Mouse (Mus musculus) c-Kit-positive CD71-positive TER-119-positive erythroid progenitor cells, embryonic 14.5 days (primary cell): ENCODE data around the gene Miga2.
"Not testable (repeated sequence)": the region's sequence is repeated elsewhere in the genome, so short reads cannot be mapped to it uniquely, and the experiment has no call there.

Experiments used
- DNase-seq: peaks from one replicate; pipeline ENCODE4 v3.0.0-alpha.2; 2013; ENCODE audit warnings: low spot score

The Miga2 gene

DNA sequence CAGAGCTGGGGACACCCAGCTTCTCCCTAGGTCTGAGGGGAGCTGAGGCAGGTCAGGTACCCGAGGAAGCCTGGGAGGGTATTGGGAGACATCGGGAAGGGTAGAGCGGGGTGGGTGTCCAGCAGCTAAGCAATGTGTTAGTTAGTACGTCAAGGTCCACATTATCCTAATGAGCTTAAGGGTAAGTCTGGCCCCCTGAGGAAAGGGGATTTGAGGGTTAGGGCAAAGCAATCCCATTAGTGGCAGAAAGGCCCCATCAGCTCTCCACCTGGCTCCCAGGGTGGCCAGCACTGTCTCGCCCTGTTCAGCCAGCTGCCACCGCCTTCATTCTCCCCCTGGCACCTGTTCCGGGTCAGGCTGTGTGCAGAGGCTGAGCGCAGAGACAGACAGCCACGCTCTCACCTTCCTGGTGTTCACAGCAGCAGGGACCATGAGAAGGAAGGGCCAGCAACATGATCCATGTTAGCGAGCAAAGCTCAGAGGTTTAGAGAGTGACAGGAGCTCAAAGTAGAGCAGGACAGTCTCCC is 34.0 kb downstream of the Miga2 start:
- DNase-seq = no peak

GRCm38 (mm10) chr2:30399191-30400171 is 35.4 kb downstream of the Miga2 start:
- DNase-seq = no peak

- DNase-seq = no peak
Measured at GRCm38 (mm10) chr2:30401581-30401980, 37.5 kb downstream of the Miga2 start.

GRCm38 (mm10) chr2:30402351-30402826 is 38.4 kb downstream of the Miga2 start:
- DNase-seq = no peak

DNA sequence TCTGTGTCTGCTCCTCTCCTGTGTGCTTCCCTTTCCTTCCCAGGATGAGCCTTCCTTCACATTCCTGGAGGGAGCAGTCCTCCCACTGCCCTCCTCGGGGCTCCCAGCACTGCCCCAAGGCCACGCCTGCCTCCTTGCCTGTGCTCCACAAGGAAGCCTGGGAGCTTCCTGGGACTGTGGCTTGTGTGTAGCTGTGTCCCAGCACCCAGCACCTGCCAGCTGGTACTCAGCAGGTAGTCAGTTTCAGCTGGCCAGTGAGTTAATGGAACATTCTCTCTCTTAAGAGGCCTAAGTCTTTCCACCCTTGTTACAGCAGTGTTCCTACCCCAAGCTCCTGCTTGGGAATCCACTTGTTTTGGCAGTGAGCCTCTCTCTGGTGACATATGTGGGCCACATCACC is 38.8 kb downstream of the Miga2 start:
- no peak for DNase-seq

DNA sequence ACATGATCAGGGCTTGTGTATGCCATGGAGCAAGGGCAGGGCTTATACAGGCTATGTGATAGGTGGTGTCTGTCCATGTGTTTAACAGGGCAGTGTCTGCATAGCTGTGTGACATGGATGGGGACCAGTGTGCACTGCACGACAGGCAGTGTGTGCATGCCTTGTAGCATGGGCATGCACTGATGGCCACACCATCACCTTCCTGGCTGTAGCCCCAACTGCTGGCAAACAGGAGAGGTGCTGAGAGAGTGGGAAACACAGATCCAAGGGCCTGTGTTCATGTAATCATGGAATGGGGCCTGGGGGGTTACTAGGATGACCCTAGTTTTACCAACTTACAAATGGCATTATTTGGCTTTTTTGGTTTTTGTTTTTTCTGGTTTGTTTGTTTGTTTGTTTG is 39.8 kb downstream of the Miga2 start:
- DNase-seq = no peak

DNA sequence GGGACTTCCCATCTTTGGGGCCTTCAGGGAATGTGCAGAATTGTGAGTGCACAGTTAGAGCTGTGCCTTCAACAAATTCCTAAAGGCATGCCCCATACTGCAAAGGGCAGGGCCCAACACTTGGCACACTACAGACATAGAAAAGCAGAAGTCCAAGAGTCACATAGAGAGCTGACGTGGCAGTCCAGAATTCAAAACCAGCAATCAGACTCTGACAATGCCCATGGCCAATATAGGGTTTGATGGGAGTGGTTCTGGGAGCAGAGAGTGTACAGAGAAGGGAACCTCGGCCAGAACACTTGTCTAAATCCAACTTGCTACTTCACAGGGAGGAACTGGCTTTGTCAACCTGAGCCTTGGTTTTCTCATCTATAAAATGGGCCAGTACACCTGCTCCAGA is 43.2 kb downstream of the Miga2 start:
- no peak for DNase-seq

GRCm38 (mm10) chr2:30407778-30408177 is 43.7 kb downstream of the Miga2 start:
- DNase-seq = no peak

- no peak for DNase-seq
Measured at GRCm38 (mm10) chr2:30408452-30409100, 44.5 kb downstream of the Miga2 start.

- DNase-seq = no peak
Measured at GRCm38 (mm10) chr2:30409454-30410176, 45.6 kb downstream of the Miga2 start.

DNA sequence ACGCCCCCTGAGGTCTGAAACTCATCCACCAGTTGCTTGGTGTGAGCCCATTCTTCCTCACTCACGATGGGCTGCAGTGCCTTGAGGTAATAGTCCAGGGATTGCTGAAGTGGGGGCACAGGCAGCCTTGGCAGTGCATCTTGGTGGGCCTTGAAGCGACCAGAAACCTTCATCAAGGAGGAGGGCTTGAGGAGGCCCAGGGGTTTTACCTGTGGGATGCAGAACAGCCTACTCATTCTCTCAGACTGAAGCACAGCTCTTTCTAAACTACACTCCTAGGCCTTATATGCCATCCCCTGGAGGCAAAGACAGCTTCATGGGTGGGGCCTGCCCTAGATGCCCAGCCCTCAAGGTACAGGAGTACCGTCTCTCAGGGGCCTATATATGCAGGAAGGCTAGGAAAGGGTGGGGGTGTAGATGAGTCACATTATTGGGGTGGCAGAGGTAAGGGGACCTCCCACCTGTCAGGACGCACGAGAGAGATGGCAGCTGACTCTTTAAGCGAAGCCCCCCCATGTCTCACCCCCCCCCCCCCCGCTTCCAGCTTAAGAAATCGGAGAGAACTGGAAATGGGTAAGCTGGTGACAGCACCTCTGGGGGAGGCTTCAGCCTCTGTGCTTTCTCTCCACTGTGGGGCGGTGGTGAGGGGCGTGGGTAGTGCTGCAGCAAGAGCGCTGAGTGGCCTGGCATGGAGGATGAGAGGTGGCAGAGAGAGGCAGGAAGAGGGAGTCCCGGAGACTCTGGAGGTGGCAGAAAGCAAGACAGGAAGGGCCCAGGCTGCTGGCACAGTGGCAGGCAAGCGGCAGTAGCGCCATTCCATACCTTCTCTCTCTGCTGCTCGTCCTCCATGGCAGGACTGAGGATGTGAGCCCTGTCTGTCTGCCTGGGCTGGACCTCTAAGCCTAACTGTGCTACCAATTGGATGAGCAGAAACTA is 49.3 kb downstream of the Miga2 start:
- DNase-seq = no peak

- DNase-seq = no peak
Measured at GRCm38 (mm10) chr2:30414101-30414500, 50.1 kb downstream of the Miga2 start.

DNA sequence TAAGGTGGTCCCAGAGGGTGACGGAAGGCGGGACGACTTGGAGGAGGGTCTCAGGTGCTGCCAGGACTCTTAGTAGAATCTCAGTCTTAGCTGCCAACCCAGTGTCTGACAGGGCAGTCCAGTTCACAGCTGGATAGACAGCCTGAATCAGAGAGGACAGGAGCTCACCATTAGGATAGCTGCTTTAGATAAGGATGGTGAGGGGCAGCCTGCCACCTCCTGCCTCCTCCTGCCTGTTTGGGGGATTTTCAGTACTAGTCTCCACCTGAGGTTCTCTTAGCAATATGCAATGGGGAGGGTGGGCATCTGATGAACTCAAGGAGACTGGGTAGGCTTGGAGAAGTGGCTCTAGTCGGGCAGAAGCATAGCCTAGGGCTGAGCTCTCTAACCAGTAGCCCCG is 50.6 kb downstream of the Miga2 start:
- no peak for DNase-seq

DNA sequence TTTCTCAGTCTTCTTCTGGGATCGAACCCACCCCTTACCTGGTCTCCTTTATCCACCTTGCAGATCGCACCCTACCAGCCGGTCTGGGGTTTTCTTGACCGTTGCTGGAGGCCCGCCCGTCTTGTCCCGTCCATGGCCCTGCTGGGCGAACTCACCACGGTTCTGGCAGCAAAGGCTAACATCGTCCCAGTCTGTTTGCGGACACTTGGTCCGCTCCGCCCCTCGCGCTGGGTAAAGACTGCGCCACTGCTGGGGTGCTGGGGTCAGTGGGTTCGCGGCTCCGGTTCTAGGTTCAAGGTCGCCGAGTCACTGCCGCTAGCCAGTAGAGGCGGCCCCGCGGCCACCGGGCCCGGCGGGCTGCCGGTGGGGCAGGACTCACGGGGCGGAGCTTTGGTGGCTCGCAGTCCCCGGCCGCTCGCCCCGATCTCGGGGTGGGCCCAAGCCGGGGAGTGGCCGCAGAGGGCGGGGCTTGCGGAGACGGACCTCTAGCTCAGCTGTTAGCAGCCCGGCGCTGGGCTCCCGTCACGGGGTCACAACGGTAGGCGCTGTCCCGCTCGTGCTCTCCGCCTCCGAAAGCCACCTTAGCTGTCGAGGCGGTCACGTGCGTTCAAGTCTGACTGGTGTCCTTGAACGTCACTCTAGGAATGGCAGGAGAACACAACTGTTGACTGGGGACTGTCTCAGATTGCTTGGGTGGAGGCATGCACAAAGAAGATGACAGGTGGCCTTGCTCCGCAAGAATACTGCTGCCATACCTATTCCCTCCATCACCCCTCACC is 51.3 kb downstream of the Miga2 start, which contains the start of gene Crat:
Gene Crat, minus strand, starts transcription at position 657 of the 779 bp plus-strand sequence.
- peak; percentile 85 for DNase-seq

- DNase-seq = peak; percentile 86
Measured at GRCm38 (mm10) chr2:30415936-30416648, 52.1 kb downstream of the Miga2 start, which contains the start of gene Ptpa. Ptpa (plus strand) TSS chr2:30416039.

DNA sequence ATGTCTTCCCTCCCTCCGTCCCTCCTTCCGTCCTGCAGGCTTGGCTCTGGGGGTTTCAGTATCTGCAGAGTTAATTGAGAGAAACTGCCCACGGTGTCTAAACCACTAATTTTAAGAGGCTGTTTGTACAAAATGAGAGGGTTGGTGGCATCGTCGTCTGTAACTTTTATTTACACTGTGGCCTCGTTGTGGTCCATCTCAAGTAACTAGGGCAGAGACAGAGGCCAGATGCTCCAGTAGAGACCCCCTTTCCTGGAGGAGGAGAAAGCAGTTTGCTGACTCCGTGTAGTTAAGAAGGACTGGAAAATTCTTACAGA is 52.6 kb downstream of the Miga2 start:
- peak; percentile 43 for DNase-seq

- DNase-seq = not testable (repeated sequence)
Measured at GRCm38 (mm10) chr2:30417154-30417553, 53.1 kb downstream of the Miga2 start.

GRCm38 (mm10) chr2:30417595-30418165 is 53.6 kb downstream of the Miga2 start:
- DNase-seq = peak; percentile 72

DNA sequence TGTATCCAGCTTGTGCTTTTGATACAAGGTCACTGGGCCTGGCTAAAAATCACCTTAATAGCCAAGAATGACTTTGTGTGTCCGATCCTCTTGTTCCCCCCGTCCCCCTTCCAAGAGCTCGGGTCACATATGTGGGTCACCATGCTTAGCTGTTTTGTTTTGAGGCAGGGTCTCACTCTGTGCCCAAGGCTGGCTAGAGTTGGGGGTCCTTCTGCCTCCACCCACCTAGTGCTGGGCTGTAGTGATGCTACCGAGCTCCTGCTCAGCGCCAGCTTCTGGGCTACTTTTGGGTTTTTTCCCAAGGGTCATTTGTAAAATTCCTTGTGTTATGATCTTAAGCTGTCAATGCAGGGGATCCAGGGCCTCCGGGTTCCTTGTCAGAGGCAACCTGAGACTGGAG is 54.2 kb downstream of the Miga2 start:
- DNase-seq = no peak
